Mouse (Mus musculus): ENCODE measurements around the gene BC030870. TPM values are rescaled to one million over a fixed set of nuclear protein-coding genes. Genes with fewer than 3 reads are reported as not detected.
"Not testable (repeated sequence)": the region's sequence is repeated elsewhere in the genome, so short reads cannot be mapped to it uniquely, and the experiment has no call there.

Gene BC030870
- not detected in 2 replicates for polyA plus RNA-seq (2012; rRNA removed)

GRCm38 (mm10) chr8:65129199-65129788, at the start of gene BC030870:
BC030870 (minus strand) TSS chr8:65129563.
- Histone ChIP-seq H3K27ac (ENCODE audit: control insufficient read depth, insufficient read depth, low read length) (no peak within 1 kb of the TSS), H3K27me3 (ENCODE audit: control insufficient read depth, insufficient read depth, low read length) (no peaks in the 10 kb centered on the region), H3K4me3 (ENCODE audit: control insufficient read depth, insufficient read depth, low read length) (no peak within 1 kb of the TSS), H3K4me1 (replicated peaks; ENCODE audit: control insufficient read depth, insufficient read depth, low read length) (no peaks in the 10 kb centered on the region), H3K36me3 (ENCODE audit: control insufficient read depth, insufficient read depth, low read length) (no peaks in the 10 kb centered on the region)
- DNase-seq = no peak
- 85% methylated on average over 15 of the region's 15 CpGs for WGBS
- no peak for TF ChIP-seq POLR2A (IDR thresholded peaks at IDR 0.05; ENCODE audit: control insufficient read depth, extremely low read depth, insufficient read depth, low read length, poor library complexity)
- no peak for TF ChIP-seq CTCF (IDR thresholded peaks at IDR 0.05; ENCODE audit: borderline replicate concordance, control insufficient read depth, extremely low read depth, insufficient read depth, low read length, poor library complexity)

- WGBS = 88% methylated on average over 3 of the region's 3 CpGs
- no peak for DNase-seq
- Histone ChIP-seq H3K4me1 (replicated peaks; ENCODE audit: control insufficient read depth, insufficient read depth, low read length) (no peaks in the 10 kb centered on the region), H3K36me3 (ENCODE audit: control insufficient read depth, insufficient read depth, low read length) (no peaks in the 10 kb centered on the region), H3K4me3 (ENCODE audit: control insufficient read depth, insufficient read depth, low read length) (no peak overlapping the region), H3K27ac (ENCODE audit: control insufficient read depth, insufficient read depth, low read length) (no peak overlapping the region), H3K27me3 (ENCODE audit: control insufficient read depth, insufficient read depth, low read length) (no peaks in the 10 kb centered on the region)
- TF ChIP-seq POLR2A (IDR thresholded peaks at IDR 0.05; ENCODE audit: control insufficient read depth, extremely low read depth, insufficient read depth, low read length, poor library complexity) (no peak), CTCF (IDR thresholded peaks at IDR 0.05; ENCODE audit: borderline replicate concordance, control insufficient read depth, extremely low read depth, insufficient read depth, low read length, poor library complexity) (no peak)
Measured at GRCm38 (mm10) chr8:65174746-65175476, 45.5 kb upstream of the BC030870 start.

- whole genome bisulfite sequencing = 95% methylated on average over 3 of the region's 3 CpGs
- no peak overlapping the region for H3K27ac ChIP-seq (ENCODE audit: control insufficient read depth, insufficient read depth, low read length)
- H3K27me3 ChIP-seq (ENCODE audit: control insufficient read depth, insufficient read depth, low read length) = no peaks in the 10 kb centered on the region
- H3K36me3 ChIP-seq (ENCODE audit: control insufficient read depth, insufficient read depth, low read length) = no peaks in the 10 kb centered on the region
- H3K4me3 ChIP-seq (ENCODE audit: control insufficient read depth, insufficient read depth, low read length) = no peak overlapping the region
- no peak for TF ChIP-seq CTCF (IDR thresholded peaks at IDR 0.05; ENCODE audit: borderline replicate concordance, control insufficient read depth, extremely low read depth, insufficient read depth, low read length, poor library complexity)
- no peak for TF ChIP-seq POLR2A (IDR thresholded peaks at IDR 0.05; ENCODE audit: control insufficient read depth, extremely low read depth, insufficient read depth, low read length, poor library complexity)
- no peaks in the 10 kb centered on the region for H3K4me1 ChIP-seq (replicated peaks; ENCODE audit: control insufficient read depth, insufficient read depth, low read length)
- DNase-seq = no peak
Measured at GRCm38 (mm10) chr8:65169184-65169583, 39.8 kb upstream of the BC030870 start.

GRCm38 (mm10) chr8:65160676-65161075, 31.3 kb upstream of the BC030870 start:
- not testable (repeated sequence) for H3K27me3 ChIP-seq (ENCODE audit: control insufficient read depth, insufficient read depth, low read length); H3K27ac ChIP-seq (ENCODE audit: control insufficient read depth, insufficient read depth, low read length); H3K36me3 ChIP-seq (ENCODE audit: control insufficient read depth, insufficient read depth, low read length); H3K4me1 ChIP-seq (replicated peaks; ENCODE audit: control insufficient read depth, insufficient read depth, low read length); DNase-seq; H3K4me3 ChIP-seq (ENCODE audit: control insufficient read depth, insufficient read depth, low read length)
- 50% methylated on average over 1 of the region's 1 CpGs for WGBS

- H3K4me3 ChIP-seq (ENCODE audit: control insufficient read depth, insufficient read depth, low read length) = no peak overlapping the region
- no peaks in the 10 kb centered on the region for H3K4me1 ChIP-seq (replicated peaks; ENCODE audit: control insufficient read depth, insufficient read depth, low read length)
- 65% methylated on average over 14 of the region's 14 CpGs for WGBS
- H3K36me3 ChIP-seq (ENCODE audit: control insufficient read depth, insufficient read depth, low read length) = no peaks in the 10 kb centered on the region
- no peak for DNase-seq
- H3K27ac ChIP-seq (ENCODE audit: control insufficient read depth, insufficient read depth, low read length) = no peak overlapping the region
- H3K27me3 ChIP-seq (ENCODE audit: control insufficient read depth, insufficient read depth, low read length) = no peaks in the 10 kb centered on the region
- TF ChIP-seq CTCF (IDR thresholded peaks at IDR 0.05; ENCODE audit: borderline replicate concordance, control insufficient read depth, extremely low read depth, insufficient read depth, low read length, poor library complexity) (no peak), POLR2A (IDR thresholded peaks at IDR 0.05; ENCODE audit: control insufficient read depth, extremely low read depth, insufficient read depth, low read length, poor library complexity) (no peak)
Measured at GRCm38 (mm10) chr8:65159096-65159748, 29.9 kb upstream of the BC030870 start.

GRCm38 (mm10) chr8:65157901-65158300, 28.5 kb upstream of the BC030870 start:
- Histone ChIP-seq H3K27ac (ENCODE audit: control insufficient read depth, insufficient read depth, low read length) (no peak overlapping the region), H3K36me3 (ENCODE audit: control insufficient read depth, insufficient read depth, low read length) (no peaks in the 10 kb centered on the region), H3K27me3 (ENCODE audit: control insufficient read depth, insufficient read depth, low read length) (no peaks in the 10 kb centered on the region), H3K4me3 (ENCODE audit: control insufficient read depth, insufficient read depth, low read length) (no peak overlapping the region), H3K4me1 (replicated peaks; ENCODE audit: control insufficient read depth, insufficient read depth, low read length) (no peaks in the 10 kb centered on the region)
- WGBS = 91% methylated on average over 4 of the region's 4 CpGs
- DNase-seq = no peak
- TF ChIP-seq POLR2A (IDR thresholded peaks at IDR 0.05; ENCODE audit: control insufficient read depth, extremely low read depth, insufficient read depth, low read length, poor library complexity) (no peak), CTCF (IDR thresholded peaks at IDR 0.05; ENCODE audit: borderline replicate concordance, control insufficient read depth, extremely low read depth, insufficient read depth, low read length, poor library complexity) (no peak)

All from thymus, adult 2 months (tissue).